Comparison of ENCODE assay signal across 23 mouse cellular contexts in genomic region chr14:36135749-36136148, GRCm38 (mm10). TPM values are rescaled to one million over a fixed set of nuclear protein-coding genes. Genes with fewer than 3 reads are reported as not detected.
A peak's percentile ranks its signal among the peaks of the same experiment; 100 is the strongest.
DNase-seq lines count a peak whose midpoint lies in the region; ATAC-seq and TF ChIP-seq lines count a peak whose summit lies in the region.
"Had no signal": no experiment of that assay in that cellular context is flagged by ENCODE, and none has a peak within 500 bp of the region (broad histone marks: within the 10 kb centered on the region; RNA-seq: fewer than 3 reads in every experiment).

No protein-coding gene starts in this region.

- H3K27me3 ChIP-seq in forebrain, postnatal 0 days (ENCODE audit: insufficient read depth, low read length) = no peaks in the 10 kb centered on the region
- H3K27me3 ChIP-seq in forebrain, embryonic 11.5 days (ENCODE audit: control insufficient read depth, insufficient read depth, low read length) = no peaks in the 10 kb centered on the region
- H3K27me3 ChIP-seq in midbrain, embryonic 16.5 days (ENCODE audit: control insufficient read depth, insufficient read depth, low read depth, low read length) = no peaks in the 10 kb centered on the region
- H3K27me3 ChIP-seq: embryonic facial prominence, embryonic 13.5 days; intestine, embryonic 15.5 days had no signal

- no peaks in the 10 kb centered on the region for H3K9me3 ChIP-seq in forebrain, postnatal 0 days (ENCODE audit: low read length)
- no peaks in the 10 kb centered on the region for H3K9me3 ChIP-seq in forebrain, embryonic 11.5 days (ENCODE audit: control insufficient read depth, low read length)
- no peaks in the 10 kb centered on the region for H3K9me3 ChIP-seq in midbrain, embryonic 16.5 days (replicated peaks; ENCODE audit: control insufficient read depth, low read length, poor library complexity, severe bottlenecking)
- H3K9me3 ChIP-seq: embryonic facial prominence, embryonic 13.5 days; heart, embryonic 10.5 days; hindbrain, embryonic 10.5 days; intestine, embryonic 15.5 days had no signal

- 37% methylated on average over 3 of the region's 3 CpGs for whole genome bisulfite sequencing in forebrain, postnatal 0 days
- WGBS in forebrain, embryonic 11.5 days = 69% methylated on average over 3 of the region's 3 CpGs
- whole genome bisulfite sequencing in midbrain, embryonic 16.5 days = 19% methylated on average over 3 of the region's 3 CpGs

- no peak overlapping the region for H3K4me3 ChIP-seq in forebrain, postnatal 0 days (ENCODE audit: low read depth, low read length)
- H3K4me3 ChIP-seq in forebrain, embryonic 11.5 days (ENCODE audit: low read depth, low read length) = no peak overlapping the region
- H3K4me3 ChIP-seq in midbrain, embryonic 16.5 days (ENCODE audit: low read depth, low read length) = no peak overlapping the region
- H3K4me3 ChIP-seq: embryonic facial prominence, embryonic 13.5 days; heart, embryonic 10.5 days; hindbrain, embryonic 10.5 days; intestine, embryonic 15.5 days had no signal

- H3K4me2 ChIP-seq in forebrain, postnatal 0 days (ENCODE audit: low read depth) = no peak overlapping the region
- H3K4me2 ChIP-seq in forebrain, embryonic 11.5 days (ENCODE audit: low read depth, low read length, severe bottlenecking) = no peak overlapping the region
- no peak overlapping the region for H3K4me2 ChIP-seq in midbrain, embryonic 16.5 days (ENCODE audit: low read length)
- H3K4me2 ChIP-seq: embryonic facial prominence, embryonic 13.5 days; hindbrain, embryonic 14.5 days; intestine, embryonic 15.5 days had no signal

- H3K36me3 ChIP-seq in forebrain, postnatal 0 days (ENCODE audit: insufficient read depth) = no peaks in the 10 kb centered on the region
- no peaks in the 10 kb centered on the region for H3K36me3 ChIP-seq in forebrain, embryonic 11.5 days (ENCODE audit: control insufficient read depth, insufficient read depth, low read length)
- no peaks in the 10 kb centered on the region for H3K36me3 ChIP-seq in midbrain, embryonic 16.5 days (ENCODE audit: control insufficient read depth, insufficient read depth, low read length)
- H3K36me3 ChIP-seq: embryonic facial prominence, embryonic 13.5 days; heart, embryonic 10.5 days; hindbrain, embryonic 10.5 days; intestine, embryonic 15.5 days had no signal

- no peak overlapping the region for H3K27ac ChIP-seq in forebrain, postnatal 0 days (ENCODE audit: low read depth, low read length)
- H3K27ac ChIP-seq in forebrain, embryonic 11.5 days (ENCODE audit: low read depth, low read length) = no peak overlapping the region
- H3K27ac ChIP-seq in midbrain, embryonic 16.5 days (ENCODE audit: low read length) = no peak overlapping the region
- H3K27ac ChIP-seq: embryonic facial prominence, embryonic 13.5 days; heart, embryonic 10.5 days; hindbrain, embryonic 10.5 days; hindbrain, embryonic 14.5 days; intestine, embryonic 15.5 days had no signal

- DNase-seq in forebrain, postnatal 0 days = no peak
- no peak for DNase-seq in forebrain, embryonic 11.5 days (ENCODE audit: low spot score)
- peak; percentile 17 for DNase-seq in brain, adult 2 months (ENCODE audit: low read depth, low spot score)
- DNase-seq in brain, embryonic 14.5 days (ENCODE audit: low read depth) = peak; percentile 65
- DNase-seq in thymus, postnatal 14 days = no peak
- DNase-seq: adrenal gland, adult 8-10 months; adrenal gland, postnatal 36 days; cerebellum, adult 18-20 months; cerebellum, adult 9-11 months; cerebellum, postnatal 36 days; gastrocnemius, postnatal 10 days; heart, adult 18-20 months had no signal

- H3K4me1 ChIP-seq in forebrain, postnatal 0 days (ENCODE audit: insufficient read depth) = no peaks in the 10 kb centered on the region
- H3K4me1 ChIP-seq in forebrain, embryonic 11.5 days (replicated peaks; ENCODE audit: control insufficient read depth, insufficient read depth, low read length) = no peaks in the 10 kb centered on the region
- 0 out of 2 replicates have a peak, but pooled peaks cover 2% of the 10 kb centered on the region for H3K4me1 ChIP-seq in midbrain, embryonic 16.5 days (ENCODE audit: control insufficient read depth, insufficient read depth, low read length)
- H3K4me1 ChIP-seq: embryonic facial prominence, embryonic 13.5 days; heart, embryonic 10.5 days; hindbrain, embryonic 10.5 days; intestine, embryonic 15.5 days had no signal

- TF ChIP-seq POLR2A in brain, embryonic 14.5 days (IDR thresholded peaks at IDR 0.05; ENCODE audit: borderline replicate concordance, extremely low read depth, insufficient read depth, insufficient read length, poor library complexity, severe bottlenecking) = no peak

- no peak overlapping the region for H3K9ac ChIP-seq in forebrain, postnatal 0 days
- no peak overlapping the region for H3K9ac ChIP-seq in forebrain, embryonic 11.5 days (ENCODE audit: low read length)
- H3K9ac ChIP-seq in midbrain, embryonic 16.5 days (ENCODE audit: low read depth, low read length) = no peak overlapping the region
- H3K9ac ChIP-seq: embryonic facial prominence, embryonic 13.5 days; hindbrain, embryonic 14.5 days; intestine, embryonic 15.5 days had no signal

- TF ChIP-seq CTCF in forebrain, postnatal 0 days (IDR thresholded peaks at IDR 0.05; ENCODE audit: low read depth) = no peak
- no peak for TF ChIP-seq CTCF in brain, embryonic 14.5 days (IDR thresholded peaks at IDR 0.05; ENCODE audit: borderline replicate concordance, extremely low read depth, insufficient read depth, insufficient read length)

- 0 out of 2 replicates have a peak, but pooled peaks have one; percentile 20 for ATAC-seq in forebrain, postnatal 0 days
- no peak for ATAC-seq in forebrain, embryonic 11.5 days (replicated peaks; ENCODE audit: low FRiP score)
- 0 out of 2 replicates have a peak, but pooled peaks have one; percentile 11 for ATAC-seq in midbrain, embryonic 16.5 days
- ATAC-seq: intestine, embryonic 15.5 days had no signal

RNA-seq across cellular contexts. Expression of gene 4930474N05Rik, which starts 41.0 kb away (rescaled TPM):
- not detected in 2 replicates for total RNA-seq in forebrain, postnatal 0 days (2014; rRNA removed)
- not detected in 2 replicates for polyA plus RNA-seq in forebrain, postnatal 0 days (2015; fragmentation: Nextera tagmentation; extraction: Ambion mirVana)
- not detected in 2 replicates for polyA plus RNA-seq in forebrain, embryonic 11.5 days (2014; fragmentation: Nextera tagmentation; extraction: Ambion mirVana)
- polyA plus RNA-seq in brain, embryonic 14.5 days (2012; rRNA removed) = not detected in 2 replicates
- not detected in 2 replicates for polyA plus RNA-seq in midbrain, embryonic 16.5 days (2015; fragmentation: Nextera tagmentation; extraction: Ambion mirVana)
- total RNA-seq: adrenal gland, adult 8-10 months; adrenal gland, postnatal 36 days; ES-E14; gastrocnemius, postnatal 10 days; gastrocnemius, postnatal 4 days; heart, adult 18-20 months; heart, postnatal 25 days had no signal
- polyA plus RNA-seq: embryonic facial prominence, embryonic 13.5 days; frontal cortex, adult 2 months; heart, embryonic 10.5 days; heart, embryonic 14.5 days; hindbrain, embryonic 10.5 days; hindbrain, embryonic 14.5 days; intestine, embryonic 15.5 days had no signal

Comparison
In these comparisons a context has a peak if more than half of its experiments do, and no peak if none do; other contexts are left out.
1. DNase-seq: peak in brain, adult 2 months (single experiment) and brain, embryonic 14.5 days (single experiment); none in forebrain, postnatal 0 days (single experiment), forebrain, embryonic 11.5 days (single experiment) and thymus, postnatal 14 days (single experiment).